Mouse (Mus musculus) embryo, embryonic 11 days (tissue): ENCODE measurements at regions not wholly inside any gene's neighbourhood (a gene's known extent, or its start where the extent isn't known, plus 50 kb on each side); places are given as distances from the start of the nearest gene placed in this dataset.

ENCODE experiments used
- DNase-seq: peaks from one replicate; pipeline ENCODE4 v3.0.0-alpha.2; 2015

DNA sequence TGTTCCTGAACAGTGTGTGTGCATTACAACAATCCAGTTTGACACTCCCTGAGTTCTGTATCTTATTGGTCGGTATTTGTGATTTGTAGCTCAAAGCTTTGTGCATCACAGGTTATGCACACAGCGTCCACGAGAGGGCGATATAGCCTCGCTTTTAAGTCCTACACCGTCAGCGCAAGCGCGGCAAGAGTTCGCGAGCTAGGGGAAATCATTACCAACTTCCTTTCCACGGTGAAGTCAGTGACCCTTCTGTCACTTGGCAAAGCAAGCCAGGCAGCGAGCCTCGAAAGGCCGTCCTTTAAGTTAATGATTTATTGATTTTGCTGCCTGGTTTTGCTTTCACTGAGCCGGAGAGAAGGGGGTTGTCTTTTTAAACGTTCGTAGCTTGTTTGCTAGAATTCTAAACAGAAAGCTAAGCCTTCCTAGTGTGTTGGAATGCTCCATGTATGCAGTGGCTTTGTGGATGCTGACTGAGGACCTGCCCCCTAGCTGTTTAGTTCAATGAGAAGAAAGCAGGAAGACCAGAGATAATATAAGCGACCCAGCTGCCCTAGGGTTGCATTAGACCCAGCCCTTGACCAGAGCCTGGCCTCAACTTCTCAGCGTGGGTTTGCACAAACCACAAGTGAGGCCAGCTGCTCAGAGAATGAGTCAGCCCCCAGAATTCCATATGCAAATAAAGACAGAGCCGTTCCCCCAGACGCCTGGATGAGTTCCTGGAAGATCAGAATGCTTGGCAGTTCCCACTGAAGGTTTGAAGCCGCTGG, 79.0 kb upstream of the Ipo5 start:
- DNase-seq = peak; percentile 93

DNA sequence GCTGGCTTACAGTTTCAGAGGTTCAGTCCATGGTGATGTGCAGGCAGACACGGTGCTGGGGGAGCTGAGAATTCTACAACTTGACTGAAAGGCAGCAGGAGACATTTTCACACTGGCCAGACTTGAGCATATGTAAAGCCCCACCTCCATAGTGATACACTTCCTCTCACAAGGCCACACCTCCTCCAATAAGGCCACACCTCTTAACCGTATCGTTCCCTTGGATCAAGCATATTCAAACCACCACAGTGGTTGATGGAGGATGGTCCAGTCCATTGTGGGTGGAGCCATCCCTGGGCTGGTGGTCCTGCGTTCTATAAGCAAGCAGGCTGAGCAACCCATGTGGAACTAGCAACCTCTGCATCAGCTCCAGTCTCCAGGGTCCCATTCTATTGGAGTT, 76.2 kb upstream of the Ipo5 start:
- DNase-seq = no peak

DNA sequence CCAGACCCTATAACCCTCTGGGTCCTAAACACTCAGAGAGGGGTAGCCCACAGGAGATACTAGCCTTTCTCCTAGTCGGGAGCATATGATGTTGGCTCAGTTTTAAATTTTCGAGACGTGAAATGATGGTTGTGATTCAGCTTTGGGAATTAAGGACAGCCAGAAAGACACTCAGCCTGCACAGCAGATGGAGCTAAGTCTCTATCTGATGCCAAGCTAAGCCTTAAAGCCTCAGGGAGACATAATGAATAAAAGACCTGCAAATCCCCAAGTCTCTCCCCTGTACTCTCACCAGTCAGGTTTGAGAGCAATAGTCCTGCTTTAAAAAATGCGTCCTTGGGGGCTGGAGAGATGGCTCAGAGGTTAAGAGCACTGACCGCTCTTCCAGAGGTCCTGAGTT, 75.3 kb upstream of the Ipo5 start:
- no peak for DNase-seq

DNA sequence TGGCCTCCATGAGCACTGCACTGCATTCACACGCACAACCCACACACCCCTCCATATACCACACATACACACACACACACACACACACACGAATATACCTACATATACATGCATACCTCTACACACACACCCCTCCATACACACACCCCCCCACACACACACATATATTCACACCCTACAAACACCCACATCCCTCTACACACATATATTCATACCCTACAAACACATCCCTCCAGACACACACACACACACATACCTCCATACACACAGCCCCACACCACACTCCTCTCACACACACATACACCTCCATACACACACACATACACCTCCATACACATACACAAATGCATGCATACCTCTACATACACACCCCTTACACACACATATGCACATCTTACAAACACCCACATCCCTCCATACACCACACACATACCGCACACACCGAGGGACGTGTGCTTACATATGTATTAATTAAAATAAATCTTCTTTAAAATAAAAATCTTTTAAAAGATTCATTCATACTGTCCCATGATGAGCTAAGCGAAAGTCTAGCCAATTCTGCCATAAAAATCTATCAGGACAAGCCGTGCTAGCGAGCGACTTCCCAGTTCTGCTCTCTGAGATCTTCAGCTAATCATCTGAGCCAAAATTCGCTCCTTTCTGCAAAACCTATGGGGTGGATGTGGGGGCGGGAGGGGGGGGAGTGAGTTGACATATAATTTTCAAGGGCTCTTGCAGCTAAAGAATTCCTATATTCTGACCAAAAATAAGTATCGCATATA, 74.3 kb upstream of the Ipo5 start:
- no peak for DNase-seq

DNA sequence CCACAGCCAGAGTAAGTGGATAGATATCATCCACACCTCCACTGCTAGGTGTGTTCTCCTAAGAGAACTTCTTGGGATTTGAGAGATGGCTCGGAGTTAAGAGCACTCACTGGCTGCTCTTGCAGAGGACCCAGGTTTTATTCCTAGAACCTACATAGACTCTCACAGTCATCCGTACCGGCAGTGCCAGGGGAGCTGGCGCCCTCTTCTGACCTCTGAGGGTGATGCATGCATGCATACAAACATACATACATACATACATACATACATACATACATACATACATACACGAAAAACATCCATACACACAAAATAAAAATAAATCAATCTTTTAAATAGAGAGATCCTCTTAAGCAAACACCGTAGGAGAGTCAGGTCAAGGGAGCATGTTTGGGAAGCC, 70.1 kb upstream of the Ipo5 start:
- DNase-seq = no peak

DNA sequence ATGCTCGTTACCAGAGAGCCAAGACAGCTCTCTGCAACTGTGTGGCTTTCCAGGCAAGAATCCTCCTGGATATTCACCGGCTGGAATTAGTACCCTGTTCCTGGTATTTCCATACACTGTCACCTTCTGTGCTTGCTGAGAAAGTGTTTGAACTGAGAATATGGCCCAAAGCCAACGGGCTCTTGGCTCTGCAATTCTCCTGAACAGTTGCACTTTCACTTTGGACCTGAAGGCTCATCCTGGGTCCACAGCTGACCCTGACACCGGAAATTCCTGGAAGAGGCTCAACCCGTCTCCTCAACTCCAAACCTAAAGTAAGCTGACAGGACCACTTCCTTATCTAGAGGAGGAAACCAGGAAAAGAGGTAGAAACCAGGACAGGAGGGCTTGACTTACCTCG, 69.7 kb upstream of the Ipo5 start:
- DNase-seq = no peak

DNA sequence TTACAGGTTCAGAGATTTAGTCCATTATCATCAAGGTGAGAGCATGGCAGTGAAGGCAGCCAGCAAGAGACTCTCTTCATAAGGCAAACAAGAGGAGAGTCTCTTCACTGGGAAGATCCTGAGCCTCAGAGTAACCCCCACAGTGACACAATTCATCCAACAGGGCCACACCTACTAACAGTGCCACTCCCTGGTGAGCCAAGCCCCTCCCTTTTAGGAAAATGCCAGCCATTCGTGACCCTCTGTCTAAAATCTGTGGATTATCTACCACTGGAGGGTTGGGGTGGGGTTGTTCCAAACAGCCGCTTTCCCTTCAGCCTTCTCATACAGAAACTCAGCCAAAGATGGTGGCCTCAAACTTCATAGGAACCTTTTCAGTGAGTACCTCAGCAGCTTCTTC, 65.9 kb upstream of the Ipo5 start:
- DNase-seq = no peak

DNA sequence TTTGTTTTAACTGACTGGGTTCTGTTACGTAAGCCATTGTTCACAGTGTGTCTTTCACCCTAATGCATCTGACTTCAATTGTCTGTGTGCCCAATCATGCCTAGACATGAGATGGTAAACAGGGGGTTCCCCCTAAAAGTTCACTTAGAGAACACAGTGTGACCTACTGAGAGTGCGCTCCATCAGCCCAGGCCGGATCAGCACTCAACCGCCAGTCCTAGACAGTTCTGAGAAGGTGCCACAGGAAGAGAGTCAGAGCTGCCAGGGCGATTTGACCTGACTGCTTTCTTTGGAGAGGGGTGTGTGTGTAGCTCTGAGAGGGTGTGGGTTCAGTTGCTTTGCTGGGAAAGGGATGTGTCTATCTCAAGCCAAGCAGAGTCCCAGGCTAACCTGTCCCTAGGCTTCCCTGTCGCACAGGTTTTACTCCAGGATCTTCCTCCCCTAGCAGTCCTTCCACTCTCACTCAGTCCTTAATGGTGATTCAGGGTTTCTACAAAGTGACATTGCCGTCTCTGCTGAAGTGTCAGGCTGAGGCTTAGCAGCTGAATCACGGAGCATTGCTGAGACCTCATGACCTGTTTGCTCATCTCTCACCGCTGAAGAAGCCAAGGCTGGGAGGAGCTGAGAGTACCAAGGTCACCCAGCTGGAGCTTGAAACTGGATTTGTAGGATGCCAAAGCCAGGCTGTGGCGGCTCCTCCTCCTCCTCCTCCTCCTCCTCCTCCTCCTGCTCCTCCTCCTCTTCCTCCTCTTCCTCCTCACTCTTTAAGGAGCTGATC, 64.8 kb upstream of the Ipo5 start:
- DNase-seq = no peak

DNA sequence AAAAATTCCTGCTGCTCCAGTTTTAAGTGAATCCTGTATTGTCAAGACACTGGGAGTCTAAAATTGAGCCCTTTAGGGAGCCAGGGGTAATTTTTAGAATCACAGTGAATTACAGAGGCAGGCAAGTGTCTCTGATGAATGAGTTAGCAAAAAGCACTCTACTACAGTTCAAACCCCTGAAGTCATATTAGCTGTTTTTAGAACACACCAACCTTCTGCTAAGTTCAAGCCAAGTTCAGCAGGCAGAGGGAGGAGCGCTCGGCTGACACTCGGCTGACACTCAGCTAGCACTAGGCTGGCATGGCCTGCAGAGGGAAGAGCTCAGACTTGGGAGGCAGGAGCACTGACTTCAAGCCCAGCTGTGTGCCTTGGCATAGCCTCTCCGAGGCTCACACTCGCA, 64.0 kb upstream of the Ipo5 start:
- no peak for DNase-seq

DNA sequence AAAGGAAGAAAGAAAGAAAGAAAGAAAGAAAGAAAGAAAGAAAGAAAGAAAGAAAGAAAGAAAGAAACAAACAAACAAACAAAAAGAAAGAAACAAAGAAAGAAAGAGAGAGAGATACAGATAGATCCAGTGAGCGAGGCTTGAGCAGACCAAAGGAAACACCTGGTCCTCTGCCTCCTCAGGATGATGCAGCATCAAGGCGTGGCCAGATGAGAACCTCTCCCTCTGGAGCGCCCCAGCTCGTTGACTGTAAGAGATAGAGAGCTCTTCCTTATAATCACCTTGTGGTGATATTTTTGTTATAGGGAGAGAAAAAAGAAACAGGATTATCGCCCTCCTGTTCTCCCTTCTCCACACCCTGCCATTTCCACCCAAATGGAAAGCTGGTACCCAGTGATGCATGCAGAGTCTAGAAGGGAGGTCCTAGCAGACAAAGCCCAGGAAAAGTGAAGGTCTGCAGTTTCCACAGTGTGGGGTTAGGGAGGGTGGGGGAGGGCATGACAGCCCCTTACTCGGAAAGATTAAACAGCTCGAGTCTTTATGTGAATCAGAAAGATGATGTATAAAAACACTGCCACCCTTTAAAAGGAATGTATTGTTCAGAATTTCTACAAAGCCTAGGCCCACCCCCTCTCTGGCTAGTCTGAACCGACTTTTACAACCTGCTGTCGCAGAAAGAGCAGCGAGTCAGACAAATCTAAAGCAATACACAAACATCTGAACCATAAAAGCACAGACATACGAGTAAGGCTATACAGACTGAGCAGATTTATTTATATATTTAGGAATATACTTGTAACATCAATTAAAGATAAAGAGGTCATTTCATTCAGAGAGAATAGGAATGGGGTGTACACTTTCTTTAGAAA, 62.7 kb upstream of the Ipo5 start:
- no peak for DNase-seq

DNA sequence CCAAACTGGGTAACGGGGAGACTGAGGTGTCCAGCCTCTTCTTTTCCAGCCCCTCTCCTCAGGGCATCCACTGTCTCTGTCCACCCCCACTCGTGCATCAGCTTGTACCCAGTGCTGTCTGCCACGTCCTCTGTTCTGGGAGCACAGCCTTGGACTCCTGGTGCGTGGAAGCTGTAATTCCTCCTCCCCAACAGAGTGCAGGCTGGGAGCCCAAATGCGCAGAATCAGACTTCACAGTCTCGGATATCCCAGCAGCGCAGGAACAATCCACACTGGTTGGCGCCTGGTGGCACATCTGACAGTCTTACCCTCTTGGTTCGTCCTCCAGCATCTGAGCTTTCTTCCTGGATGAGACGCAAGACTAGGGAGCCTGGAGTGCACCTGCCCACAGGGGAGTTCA, 61.9 kb upstream of the Ipo5 start:
- DNase-seq = no peak

DNA sequence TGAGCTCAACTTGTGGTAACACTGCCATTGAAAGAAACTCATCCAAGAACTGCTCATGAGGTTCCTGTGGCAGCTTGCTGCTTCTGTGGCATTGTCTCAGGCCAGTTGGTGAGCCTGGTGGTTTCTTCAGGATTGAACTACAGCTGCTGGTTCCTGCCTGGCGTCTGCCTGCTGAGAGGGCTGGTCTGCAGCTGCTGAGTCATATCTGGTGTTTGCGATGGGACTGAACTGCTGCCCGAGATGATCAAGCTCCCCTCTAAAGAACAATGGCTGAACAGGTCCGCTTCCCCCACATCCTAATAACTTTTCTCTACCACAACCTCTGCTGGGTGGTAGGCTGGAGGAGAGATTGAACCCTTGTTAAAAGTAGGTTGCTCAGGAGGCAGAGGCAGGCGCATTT, 57.4 kb upstream of the Ipo5 start:
- no peak for DNase-seq

DNA sequence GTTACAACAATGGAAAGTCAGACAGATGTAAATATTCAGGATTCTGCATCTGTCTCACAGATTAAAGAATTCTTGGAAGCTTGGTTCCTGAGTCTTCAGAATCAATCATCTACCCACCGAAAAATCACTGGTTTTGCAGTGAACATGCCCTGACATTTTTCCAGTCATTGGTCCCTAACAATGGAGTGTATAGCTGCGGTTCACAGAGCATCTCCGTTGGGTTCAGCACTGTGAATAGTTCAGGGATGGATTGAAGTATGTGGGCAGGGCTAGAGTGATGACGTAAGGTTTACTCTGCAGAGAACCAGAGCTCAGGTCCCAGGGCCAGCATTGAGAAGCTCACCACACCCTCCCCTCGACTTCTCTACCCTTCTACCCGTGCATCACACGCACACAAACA, 56.5 kb upstream of the Ipo5 start:
- no peak for DNase-seq

DNA sequence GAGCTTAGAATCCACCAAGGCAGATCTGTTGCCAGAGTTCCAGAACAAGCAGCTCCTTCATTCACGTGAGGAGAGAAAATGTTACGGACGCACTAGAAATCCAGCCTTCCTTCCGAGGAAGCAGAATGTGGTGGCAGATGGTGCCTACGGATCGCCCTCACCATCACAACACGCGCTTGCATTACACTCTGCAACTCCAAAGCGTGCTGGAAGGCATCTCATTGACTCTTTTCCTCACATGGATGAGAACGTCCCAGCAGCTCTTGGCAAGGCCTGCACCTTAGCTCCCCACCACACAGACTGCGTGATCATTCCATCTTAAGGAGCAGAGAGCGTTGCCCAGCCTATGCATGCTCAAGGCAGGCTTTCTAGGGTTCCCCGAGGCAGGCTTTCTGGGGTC, 55.8 kb upstream of the Ipo5 start:
- no peak for DNase-seq
